Mouse (Mus musculus): ENCODE data around the gene Chd4. TPM values are rescaled to one million over a fixed set of nuclear protein-coding genes. Genes with fewer than 3 reads are reported as not detected.

Chd4 gene
- polyA plus RNA-seq, 1 experiment, result 103 TPM

DNA sequence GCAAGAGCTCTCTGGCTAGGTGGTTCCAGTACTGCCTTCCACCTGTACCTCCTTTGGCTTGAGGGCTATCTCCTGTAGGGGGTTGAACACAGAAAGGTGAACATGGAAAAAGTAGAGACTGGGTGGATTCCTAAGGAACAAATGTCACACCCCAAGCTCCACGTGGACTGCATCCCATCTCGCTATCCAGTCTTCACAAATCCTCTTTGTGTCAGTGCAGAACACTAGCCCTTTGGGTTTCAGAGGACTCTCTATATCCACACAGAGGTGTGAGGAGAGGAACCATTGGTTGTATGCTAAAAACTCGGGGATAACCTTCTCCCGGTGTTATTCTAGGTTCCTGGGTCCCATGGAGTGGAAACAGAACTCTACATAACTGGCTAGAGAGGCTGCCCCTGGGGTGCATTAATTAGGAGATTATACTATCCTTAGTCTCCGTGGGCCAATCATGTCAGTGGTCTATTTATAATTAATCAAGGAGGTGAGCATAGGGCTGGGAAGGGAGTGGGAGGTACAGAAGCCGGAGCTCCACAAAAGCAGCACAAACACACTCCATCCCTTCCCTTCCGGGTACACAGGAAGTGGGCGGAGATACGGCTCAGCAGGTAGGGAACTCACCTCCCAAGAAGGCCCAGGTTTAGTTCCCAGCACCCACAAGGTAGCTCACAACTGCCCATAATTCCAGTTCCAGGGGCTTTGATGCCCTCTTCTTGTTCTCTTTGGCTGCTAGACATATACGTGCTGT lies 5.3 kb upstream of the Chd4 start:
- no peak for DNase-seq (ENCODE audit: extremely low spot score in 1 of 2, low spot score in 1 of 2)

DNA sequence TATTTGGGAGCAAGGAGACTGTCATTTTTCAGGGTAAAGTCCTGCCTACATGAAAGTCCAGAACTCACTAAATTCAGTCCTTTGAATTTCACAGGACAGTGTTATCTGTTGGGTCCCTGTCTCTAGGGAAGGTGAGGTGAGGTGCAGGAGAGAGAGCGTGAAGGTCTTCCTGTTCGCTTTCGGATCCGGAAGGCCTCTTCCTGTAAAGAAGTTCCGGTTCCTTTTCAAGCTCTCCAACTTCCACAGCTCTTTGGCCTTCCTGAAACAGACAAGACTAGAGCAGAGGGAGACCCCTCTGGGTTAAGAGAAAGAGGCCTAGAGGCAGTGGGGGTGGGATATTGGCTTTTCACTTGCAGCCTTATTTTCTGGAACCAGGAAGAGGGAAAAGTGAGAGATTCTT lies 3.4 kb upstream of the Chd4 start:
- no peak for DNase-seq (ENCODE audit: extremely low spot score in 1 of 2, low spot score in 1 of 2)

DNA sequence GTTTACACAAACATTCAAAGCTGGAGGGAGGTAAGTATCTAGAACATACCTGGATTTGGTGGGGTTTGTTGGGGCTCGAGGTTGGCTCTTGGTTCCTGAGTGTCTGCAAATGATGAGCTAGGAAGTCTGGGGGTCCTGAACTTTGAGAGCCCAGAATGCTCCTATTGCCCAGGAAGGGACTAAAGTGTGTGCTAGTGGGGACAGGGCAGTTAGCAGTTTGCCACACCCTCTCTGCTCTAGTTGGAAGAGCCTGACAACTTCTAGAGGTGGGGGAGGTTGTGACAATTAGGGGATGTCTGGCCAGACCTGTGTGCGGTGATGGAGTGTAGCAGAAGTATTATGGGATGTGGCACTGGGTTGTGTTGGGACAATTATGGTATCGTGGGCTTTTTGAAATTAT lies 938 bp upstream of the Chd4 start:
- no peak for DNase-seq (ENCODE audit: extremely low spot score in 1 of 2, low spot score in 1 of 2)

DNA sequence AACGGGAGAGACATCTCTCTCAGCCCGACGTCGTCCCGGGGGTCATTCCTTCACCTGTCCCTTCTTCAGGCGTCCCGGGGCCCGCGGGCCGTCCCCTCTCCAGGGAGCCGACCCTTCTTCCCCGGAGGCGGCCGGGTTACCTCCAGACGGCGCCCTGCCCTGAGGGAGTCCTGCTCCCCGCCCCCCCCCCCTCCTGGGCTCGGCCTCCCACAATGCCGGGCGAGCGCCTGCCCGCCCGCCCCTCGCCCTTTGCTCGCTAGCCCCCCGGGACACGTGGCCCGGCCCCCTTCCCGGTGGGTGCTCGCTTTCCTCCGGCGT lies 457 bp downstream of the Chd4 start:
- DNase-seq (ENCODE audit: extremely low spot score in 1 of 2, low spot score in 1 of 2), result no peak

DNA sequence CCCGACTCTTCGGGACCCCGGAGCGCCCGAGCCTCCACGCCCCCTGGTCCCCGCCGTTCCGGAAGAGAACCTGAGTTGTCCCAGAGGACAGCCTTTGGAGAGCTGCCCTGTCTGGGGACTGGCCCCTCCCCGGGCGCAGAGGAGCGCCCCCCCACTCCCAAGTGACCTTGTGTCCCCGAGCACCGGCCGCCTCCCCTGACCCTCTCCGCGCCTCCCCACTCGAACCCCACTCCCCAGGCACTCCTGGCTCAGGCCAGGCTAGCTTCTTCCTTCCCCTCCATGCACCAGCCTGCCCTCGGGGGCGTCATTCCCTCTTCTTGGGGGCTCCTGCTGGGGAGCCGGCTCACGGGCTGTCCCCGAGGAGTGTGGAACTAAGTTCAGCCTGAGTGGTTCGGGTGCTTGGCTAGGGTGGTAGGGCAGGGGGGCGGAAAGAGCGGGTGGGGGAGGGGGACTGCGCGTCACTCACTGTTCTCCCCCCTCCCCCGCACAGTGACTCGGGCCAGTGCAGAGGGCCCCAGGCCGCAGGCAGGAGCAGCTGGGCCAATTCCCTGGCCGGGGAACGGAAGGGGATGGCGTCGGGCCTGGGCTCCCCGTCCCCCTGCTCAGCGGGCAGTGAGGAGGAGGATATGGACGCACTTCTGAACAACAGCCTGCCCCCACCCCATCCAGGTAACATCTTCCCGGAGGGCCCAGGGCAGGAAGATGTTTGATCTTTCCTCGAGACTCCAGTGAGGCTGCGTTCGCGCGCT lies 990 bp downstream of the Chd4 start:
- no peak for DNase-seq (ENCODE audit: extremely low spot score in 1 of 2, low spot score in 1 of 2)

DNA sequence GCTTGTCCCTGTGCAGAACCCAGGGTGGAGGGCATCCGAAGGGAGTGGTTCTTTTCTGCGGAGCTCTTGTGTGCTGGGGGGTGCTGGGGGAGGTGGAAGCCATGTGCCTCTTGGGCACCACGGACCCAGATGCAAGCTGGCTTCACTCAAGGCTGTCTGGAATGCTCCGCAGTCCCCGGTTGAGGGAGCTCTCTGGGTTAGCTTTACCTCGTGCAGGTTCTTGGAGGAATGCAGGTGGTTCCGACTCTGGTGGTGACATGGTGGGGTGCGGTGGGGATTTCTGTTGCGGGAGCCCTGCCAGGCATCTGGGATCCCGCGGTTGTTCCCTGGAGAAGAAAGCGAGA lies 1.5 kb downstream of the Chd4 start:
- DNase-seq (ENCODE audit: extremely low spot score in 1 of 2, low spot score in 1 of 2), result no peak

DNA sequence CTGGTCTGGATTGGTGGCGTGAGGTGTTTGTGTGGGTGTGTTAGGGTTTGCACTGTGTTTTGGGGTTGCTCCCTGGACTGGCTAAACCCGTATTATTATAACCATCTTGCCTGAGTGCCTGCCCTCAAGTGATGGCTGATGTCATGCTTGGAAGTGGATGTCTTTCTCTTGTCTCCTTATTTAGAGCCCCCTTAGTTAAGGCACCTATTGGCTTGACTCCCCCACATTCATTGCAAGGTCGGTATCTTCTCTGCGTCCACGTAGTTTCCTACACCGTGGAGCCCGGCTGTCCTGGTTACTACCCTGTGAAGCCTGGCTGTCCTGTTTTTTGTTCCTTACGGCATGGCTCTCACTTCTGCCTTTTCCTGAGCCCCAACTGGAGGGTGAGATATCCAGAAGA lies 2.2 kb downstream of the Chd4 start:
- no peak for DNase-seq (ENCODE audit: extremely low spot score in 1 of 2, low spot score in 1 of 2)

DNA sequence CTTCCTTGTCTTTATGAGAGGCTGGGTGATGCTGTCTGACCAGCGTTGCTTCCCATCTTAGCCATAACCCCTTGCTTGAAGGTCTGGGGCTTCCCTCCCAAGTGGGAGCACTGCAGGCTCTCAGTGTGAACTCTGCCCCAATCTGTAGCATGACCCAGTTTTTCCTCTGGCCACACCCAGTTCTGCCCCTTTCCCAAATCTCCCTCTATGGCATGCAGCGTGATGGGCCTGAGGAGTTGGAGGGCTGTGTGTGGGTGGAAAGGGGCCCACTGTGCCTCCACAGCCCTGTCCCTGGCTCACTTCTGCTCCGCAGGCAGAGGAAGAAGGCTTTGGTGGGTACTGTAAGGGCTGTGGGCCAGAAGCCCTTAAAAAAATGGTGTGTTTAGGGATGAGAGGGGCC lies 2.7 kb downstream of the Chd4 start:
- DNase-seq (ENCODE audit: extremely low spot score in 1 of 2, low spot score in 1 of 2), result no peak

DNA sequence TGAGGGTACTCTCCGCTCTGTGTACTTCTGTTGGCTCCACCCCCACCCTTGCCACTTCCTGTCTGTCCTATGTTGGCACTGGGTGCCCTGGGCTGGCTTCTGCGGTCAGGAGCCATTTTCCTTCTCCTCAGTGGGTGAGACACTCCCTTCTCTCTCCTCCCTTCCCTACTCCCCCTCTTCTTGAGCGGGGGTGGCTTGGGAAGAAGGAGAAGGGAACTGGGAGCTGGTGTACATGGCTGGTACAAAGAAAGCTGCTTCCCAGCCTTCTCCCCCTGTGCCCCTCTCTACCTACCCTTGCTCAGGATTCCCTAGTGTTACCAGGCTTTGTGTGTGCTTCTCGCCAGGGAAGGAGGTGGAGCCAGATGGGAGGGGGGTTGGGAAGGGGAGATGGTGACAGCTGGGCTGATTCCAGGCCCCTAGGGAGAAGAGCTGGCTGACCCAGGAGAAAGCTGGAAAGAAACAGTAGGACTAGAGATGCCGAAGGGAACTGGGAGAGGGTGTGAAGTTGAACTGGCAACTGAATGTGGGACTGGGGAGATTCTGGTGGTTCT lies 3.7 kb downstream of the Chd4 start:
- no peak for DNase-seq (ENCODE audit: extremely low spot score in 1 of 2, low spot score in 1 of 2)

DNA sequence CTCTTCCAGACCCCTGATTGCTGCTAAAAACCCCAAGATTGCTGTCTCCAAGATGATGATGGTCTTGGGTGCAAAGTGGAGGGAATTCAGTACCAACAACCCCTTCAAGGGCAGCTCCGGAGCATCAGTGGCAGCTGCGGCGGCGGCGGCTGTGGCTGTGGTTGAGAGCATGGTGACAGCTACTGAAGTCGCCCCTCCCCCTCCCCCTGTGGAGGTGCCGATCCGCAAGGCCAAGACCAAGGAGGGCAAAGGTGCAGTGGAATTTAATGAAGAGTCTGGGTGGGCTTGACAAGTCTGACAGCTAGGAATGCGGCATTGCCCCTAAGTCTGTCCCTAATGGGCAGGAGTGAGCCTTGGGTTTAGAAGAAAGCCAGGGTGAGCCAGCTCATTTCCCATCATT lies 5.7 kb downstream of the Chd4 start:
- DNase-seq (ENCODE audit: extremely low spot score in 1 of 2, low spot score in 1 of 2), result no peak

DNA sequence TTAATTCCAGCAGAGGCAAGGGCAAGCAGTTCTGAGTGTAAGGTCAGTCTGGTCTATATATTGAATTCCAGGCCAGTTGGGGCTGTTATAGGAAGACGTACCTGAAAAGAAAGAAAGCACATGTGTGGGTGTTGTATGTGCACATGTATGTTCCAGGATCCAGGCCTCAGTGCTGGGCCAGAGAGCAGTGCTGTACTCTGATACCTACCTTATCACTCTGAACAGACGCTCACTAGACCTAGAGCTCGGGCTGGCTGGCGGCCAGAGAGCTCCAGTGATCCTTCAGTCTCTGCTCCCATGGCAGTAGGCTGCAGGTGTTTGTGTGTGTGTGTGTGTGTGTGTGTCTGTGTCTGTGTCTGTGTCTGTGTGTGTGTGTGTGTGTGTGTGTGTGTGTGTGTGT lies 8.4 kb downstream of the Chd4 start:
- no peak for DNase-seq (ENCODE audit: extremely low spot score in 1 of 2, low spot score in 1 of 2)

DNA sequence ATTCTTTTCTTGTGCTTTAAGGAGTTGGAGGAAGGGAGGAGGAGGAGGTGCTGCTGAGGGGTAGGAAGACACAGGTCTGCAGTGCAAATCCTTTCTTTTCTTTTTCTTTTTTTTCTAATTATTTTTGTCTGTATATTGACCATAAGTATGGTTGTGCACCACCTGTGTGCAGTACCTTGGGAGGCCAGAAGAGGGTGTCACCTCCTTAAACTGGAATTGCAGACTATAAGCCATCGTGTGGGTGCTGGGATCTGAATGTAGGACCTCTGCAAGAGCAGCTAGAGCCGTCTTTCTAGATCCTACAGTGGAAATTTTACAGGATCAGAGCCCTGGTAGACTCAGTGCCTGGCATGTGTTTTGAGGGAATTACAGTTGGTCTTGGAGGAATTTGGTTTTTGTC lies 11.9 kb downstream of the Chd4 start:
- no peak for DNase-seq (ENCODE audit: extremely low spot score in 1 of 2, low spot score in 1 of 2)

DNA sequence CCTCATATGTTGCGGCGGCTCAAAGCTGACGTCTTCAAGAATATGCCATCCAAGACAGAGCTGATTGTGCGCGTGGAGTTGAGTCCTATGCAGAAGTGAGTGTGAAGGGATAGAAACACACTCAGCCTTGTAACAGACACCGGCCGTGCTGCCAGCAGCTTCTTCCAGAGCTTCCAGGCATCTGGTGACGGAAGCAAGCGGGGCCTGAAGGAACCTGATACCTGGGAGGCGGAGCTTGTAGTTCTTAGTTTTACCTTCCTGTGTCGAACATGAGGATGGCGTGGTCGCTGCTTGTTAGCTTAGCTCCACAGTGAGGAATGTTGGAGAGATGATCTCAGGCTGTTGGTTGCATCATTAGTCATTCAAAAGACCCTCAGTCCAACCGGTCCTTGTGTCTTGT lies 13.6 kb downstream of the Chd4 start:
- no peak for DNase-seq (ENCODE audit: extremely low spot score in 1 of 2, low spot score in 1 of 2)

DNA sequence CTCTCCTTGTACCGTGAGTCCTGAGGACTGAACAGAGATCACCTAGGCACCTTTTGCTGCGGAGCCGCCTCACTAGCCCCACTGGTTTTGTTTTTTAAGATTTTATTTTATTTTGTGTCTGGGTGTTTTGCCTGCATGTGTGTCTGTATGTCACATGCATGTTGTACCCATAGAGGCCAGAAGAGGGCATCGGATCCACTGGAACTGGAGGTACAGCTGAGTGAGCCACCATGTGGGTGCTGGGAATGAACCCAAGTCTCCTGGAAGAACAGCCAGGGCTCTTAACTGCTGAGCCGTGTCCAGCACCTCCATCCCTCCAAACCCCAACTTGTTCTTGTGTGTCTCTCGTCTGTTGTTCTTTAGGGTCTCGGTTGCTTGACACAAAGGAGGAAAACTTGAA lies 15.1 kb downstream of the Chd4 start:
- peak in 1 of 2 experiments; percentile 57 for DNase-seq (ENCODE audit: extremely low spot score in 1 of 2, low spot score in 1 of 2)

DNA sequence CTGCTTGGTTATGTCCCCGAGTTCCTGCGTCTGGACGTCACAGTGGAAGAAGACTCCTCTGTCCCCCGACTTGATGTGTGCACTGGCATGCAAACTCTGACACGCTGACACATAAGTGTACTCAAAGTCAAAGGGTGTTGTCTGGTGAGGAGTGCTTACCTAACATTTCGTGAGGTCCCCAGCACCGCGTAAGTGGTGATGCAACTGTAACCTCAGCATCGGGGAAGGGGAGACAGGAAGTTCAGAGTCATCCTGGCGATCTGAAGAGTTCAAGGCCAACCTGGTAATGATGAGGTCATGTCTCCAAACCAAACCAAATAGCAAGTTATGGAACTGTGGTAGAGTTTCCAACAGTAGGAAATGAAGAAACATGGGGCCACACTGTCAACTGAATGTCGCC lies 16.8 kb downstream of the Chd4 start:
- DNase-seq (ENCODE audit: extremely low spot score in 1 of 2, low spot score in 1 of 2), result no peak

DNA sequence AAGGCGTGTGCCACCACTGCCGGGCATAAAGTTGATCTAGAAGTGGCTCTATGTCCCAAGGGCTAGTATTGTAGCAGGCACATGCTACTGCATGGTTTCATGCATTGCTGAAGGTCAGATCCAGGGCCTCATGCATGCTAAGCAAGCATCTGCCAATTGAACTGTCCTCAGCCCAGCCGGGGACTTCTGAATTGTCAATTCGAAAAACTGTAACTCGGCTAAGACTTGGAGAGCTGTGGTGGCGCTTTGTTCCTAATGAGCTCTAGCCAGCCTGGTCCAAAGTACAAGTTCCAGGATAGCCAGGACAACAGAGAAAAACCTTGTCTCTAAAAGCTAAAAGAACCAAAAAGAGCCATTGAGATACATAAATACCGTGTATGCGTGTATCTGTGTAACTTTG lies 23.6 kb downstream of the Chd4 start:
- no peak for DNase-seq (ENCODE audit: extremely low spot score in 1 of 2, low spot score in 1 of 2)

DNA sequence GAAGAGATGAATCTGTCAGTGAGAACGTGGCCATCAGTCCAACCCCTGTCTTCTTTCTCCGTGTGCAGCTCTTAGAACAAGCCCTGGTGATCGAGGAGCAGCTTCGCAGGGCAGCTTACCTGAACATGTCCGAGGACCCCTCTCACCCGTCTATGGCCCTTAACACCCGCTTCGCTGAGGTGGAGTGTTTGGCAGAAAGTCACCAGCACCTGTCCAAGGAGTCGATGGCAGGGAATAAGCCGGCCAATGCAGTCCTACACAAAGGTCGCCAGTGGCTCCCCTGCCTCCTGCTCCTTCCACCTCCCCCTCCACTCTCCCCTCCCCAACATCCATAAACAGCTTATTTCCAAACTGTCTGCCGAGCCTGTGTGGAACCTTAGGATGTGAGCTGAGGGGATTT lies 32.9 kb downstream of the Chd4 start:
- DNase-seq (ENCODE audit: extremely low spot score in 1 of 2, low spot score in 1 of 2), result no peak

DNA sequence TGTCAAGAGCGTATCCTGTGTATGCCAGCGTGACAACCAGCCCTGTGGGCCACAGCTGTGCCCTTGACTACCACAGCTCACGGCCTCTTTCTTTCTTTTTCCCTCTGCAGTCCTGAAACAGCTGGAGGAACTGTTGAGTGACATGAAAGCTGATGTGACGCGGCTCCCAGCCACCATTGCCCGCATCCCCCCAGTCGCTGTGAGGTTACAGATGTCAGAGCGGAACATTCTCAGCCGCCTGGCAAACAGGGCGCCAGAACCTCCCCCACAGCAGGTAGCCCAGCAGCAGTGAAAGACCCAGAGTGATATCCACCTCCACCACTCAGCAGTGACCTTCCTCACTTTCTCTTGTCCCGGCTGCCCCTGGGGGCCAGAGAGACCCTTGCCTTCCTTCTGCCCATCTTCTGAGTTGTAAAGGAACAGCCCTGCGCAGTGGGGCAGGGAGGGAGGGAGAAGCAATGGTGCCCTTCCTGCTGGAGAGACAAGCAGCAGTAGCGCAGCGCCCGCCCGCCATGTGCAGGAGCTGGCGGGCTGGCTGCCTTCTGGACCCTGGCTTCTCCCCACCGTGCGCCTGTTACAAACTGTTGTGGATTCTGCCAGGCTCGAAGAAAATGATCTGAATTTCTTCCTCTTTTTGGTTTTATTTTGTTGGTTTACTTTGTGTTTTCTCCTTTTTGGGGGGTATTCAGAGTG lies 34.1 kb downstream of the Chd4 start:
- no peak for DNase-seq (ENCODE audit: extremely low spot score in 1 of 2, low spot score in 1 of 2)

DNA sequence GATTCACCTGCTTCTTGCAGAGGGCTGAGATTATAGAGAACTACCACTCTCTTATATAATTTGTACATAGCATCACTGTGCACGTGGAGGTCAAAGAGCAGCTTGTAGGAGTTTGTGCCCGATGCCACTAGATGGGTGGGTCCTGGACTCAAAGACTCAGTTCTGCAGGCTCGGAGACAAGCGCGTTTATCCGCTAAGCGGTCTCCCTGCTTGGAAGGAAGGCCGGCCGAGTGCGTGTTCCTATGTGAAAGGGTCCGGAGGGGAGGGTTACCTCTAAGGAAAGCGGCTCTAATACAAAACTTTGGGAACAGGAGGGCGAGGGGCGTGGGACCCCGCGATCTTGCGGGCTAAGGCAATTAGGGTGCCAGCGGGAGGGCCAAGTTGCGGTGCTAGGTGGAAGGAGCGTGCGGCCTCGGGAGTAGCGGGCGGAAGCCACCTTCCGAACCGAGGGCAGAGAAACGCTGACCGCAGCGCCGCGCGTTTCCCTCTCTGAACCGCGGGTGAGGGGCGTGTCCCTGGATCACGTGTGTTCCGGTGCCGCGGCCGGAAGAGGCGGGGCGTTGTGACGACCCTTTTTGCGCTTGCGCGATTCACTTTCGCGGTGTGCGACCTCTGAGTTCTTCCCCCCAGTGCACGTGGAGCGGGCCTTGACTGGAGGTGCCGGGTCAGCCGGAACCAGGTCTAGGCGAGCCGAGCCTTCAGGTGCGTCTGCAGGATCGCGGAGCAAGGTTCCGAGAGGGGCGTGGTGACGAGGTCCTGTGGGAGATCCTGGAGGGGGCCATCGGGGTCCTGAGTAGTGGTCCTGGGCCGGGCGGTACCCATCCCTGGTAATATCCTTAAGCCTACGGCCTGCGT lies 35.7 kb downstream of the Chd4 start, which contains the start of gene Nop2:
Nop2 (plus strand) TSS at position 608 of the 855 bp plus-strand sequence.
- peak in 1 of 2 experiments; percentile 87 for DNase-seq (ENCODE audit: extremely low spot score in 1 of 2, low spot score in 1 of 2)

DNA sequence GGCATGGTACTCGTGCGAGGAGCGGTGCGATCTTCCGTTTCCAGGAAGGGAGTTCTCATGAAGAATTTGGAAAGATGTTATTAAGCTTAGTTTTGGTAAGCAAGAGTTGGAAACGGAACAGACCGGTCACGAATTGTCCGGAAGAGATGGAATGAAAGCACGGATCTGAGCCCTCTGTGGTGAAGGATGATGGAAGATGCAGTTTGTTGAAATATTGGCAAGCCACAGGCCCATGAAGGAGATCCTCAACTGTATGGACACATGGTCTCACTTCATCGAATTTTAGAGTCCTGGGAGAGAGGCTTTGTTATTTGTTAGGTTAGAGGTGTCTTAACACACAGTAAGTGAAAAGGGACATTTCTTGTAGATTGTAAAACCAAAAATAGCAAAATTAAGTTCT lies 36.7 kb downstream of the Chd4 start:
- DNase-seq (ENCODE audit: extremely low spot score in 1 of 2, low spot score in 1 of 2), result no peak

Data from frontal cortex, adult 2 months (tissue).